Mouse (Mus musculus) neural tube, embryonic 15.5 days (tissue): ENCODE results near the gene Cdh11. TPM values are rescaled to one million over a fixed set of nuclear protein-coding genes. Genes with fewer than 3 reads are reported as not detected.
A peak's percentile ranks its signal among the peaks of the same experiment; 100 is the strongest.

ENCODE experiments used
- ATAC-seq: fragments of 200-750 bp; cut with Nextera tagmentation; 2 replicates; pipeline ENCODE4 v1.8.0; 2017; ENCODE audit warnings: mild to moderate bottlenecking, moderate TSS enrichment, moderate library complexity; ENCODE audit not compliant: low FRiP score
- H3K27ac ChIP-seq: fragments of 300-500 bp; sonication (generic); replicated peaks from 2 replicates; pipeline ENCODE4 v1.5.1; 2015; ENCODE audit warnings: mild to moderate bottlenecking, inconsistent platforms
- H3K27me3 ChIP-seq: fragments of 300-500 bp; sonication (generic); replicated peaks from 2 replicates; pipeline ENCODE4 v1.6.1; 2015; ENCODE audit warnings: inconsistent platforms
- H3K36me3 ChIP-seq: fragments of 300-500 bp; sonication (generic); 2 replicates; pipeline ENCODE4 v1.6.1; 2015; ENCODE audit warnings: inconsistent platforms
- H3K4me1 ChIP-seq: fragments of 300-500 bp; sonication (generic); 2 replicates; pipeline ENCODE4 v1.6.1; 2015; ENCODE audit warnings: inconsistent platforms
- H3K4me2 ChIP-seq: fragments of 300-500 bp; sonication (generic); 2 replicates; pipeline ENCODE4 v1.6.1; 2015; ENCODE audit warnings: inconsistent platforms, mild to moderate bottlenecking, moderate library complexity
- H3K4me3 ChIP-seq: fragments of 300-500 bp; sonication (generic); replicated peaks from 2 replicates; pipeline ENCODE4 v1.5.1; 2015; ENCODE audit warnings: mild to moderate bottlenecking, inconsistent platforms
- H3K9ac ChIP-seq: fragments of 300-500 bp; sonication (generic); replicated peaks from 2 replicates; pipeline ENCODE4 v1.6.1; 2015; ENCODE audit warnings: mild to moderate bottlenecking, inconsistent platforms
- H3K9me3 ChIP-seq: fragments of 300-500 bp; sonication (generic); replicated peaks from 2 replicates; pipeline ENCODE4 v1.6.1; 2016; ENCODE audit warnings: inconsistent platforms
- WGBS: fragments of 180-500 bp; shearing (Covaris S2); methylation state at CpG from one replicate; pipeline ENCODE4 v1.1.7; 2015; ENCODE audit warnings: mixed read lengths; 5-methylcytosine and 5-hydroxymethylcytosine counted together
- polyA plus RNA-seq: library from polyadenylated mRNA; unstranded; fragments of >200 nt; fragmentation: Nextera tagmentation; extraction: Ambion mirVana; gene quantifications from 2 replicates; pipeline ENCODE4 v1.2.1, GENCODE M21; 2015

Gene Cdh11
- polyA plus RNA-seq, result 51.6 and 61.2 TPM in 2 replicates

DNA sequence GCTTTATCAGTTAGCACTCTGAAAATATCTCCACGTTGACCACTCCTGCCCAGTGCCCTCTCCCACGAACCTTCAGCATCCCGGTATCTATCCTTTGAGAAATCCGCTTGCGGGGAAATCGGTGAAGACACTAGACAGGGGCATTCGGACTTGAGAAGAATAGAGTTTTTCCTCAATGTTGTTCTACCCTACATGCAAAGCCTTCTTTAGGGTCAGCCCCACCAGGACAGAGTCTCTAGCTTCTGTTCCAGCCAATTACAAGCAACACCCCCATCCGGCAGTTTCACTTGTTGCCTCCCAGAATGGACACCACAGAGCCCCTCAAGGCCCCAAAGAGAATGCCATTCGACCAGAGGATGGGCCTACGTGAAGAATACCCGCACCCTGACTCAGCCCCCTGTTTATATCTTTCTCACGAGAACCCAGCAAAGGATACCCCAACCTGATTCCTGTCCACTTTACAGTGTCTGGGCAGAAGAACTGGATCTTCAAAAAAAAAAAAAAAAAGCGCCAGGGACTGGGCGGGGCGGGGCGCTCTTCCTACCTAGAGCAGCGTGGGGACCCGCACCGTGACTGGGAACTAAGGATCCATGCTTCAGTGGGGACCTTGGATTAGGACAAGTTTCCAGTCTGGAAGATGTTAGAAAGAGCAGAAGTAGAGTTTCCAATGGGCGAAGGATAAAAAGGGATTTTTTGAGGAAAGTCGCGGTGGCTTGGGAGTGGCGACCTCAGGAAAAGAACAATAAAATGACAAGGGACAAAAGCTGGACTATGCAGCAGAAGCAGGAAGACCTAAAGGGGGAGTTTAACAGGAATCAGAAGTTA, at the start of gene Cdh11:
Gene Cdh11 (minus strand): TSS at position 51 of the 825 bp plus-strand sequence.
- 2% methylated on average over 23 of the region's 23 CpGs for WGBS
- Histone ChIP-seq H3K36me3 (no peaks in the 10 kb centered on the region), H3K9me3 (no peaks in the 10 kb centered on the region), H3K9ac (peak within 1 kb of the TSS; percentile 97), H3K27ac (peak within 1 kb of the TSS; percentile 97), H3K27me3 (no peaks in the 10 kb centered on the region), H3K4me3 (peak within 1 kb of the TSS; percentile 87), H3K4me1 (peaks cover 24% of the 10 kb centered on the region), H3K4me2 (peak within 1 kb of the TSS; percentile 66)
- ATAC-seq, result peak; percentile 2

DNA sequence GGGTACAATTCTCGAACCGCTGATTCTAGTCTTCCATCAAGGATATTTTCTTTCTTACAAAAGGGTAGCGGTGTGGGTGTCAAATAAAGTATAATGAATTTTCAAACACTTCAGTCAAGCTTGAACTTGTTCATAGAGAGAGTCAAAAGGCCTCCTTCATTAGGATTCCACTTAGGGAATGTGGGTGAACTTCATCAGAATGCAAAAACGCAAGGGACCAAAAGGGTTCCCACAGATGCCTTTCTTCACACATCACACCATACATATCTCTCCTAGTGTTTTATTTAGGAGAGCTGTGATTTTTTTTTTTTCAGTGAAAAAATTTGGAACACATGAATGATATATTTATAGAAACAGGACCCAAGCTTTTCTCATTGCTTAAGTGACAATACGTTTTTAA, 28.5 kb upstream of the Cdh11 start:
- Histone ChIP-seq H3K4me1 (no peaks in the 10 kb centered on the region), H3K27ac (no peak overlapping the region), H3K27me3 (no peaks in the 10 kb centered on the region), H3K4me2 (no peak overlapping the region), H3K36me3 (no peaks in the 10 kb centered on the region), H3K9ac (no peak overlapping the region), H3K9me3 (no peaks in the 10 kb centered on the region), H3K4me3 (no peak overlapping the region)
- no peak for ATAC-seq
- 36% methylated on average over 5 of the region's 5 CpGs for WGBS

- Histone ChIP-seq H3K4me3 (no peak overlapping the region), H3K9ac (no peak overlapping the region), H3K4me1 (peaks cover 20% of the 10 kb centered on the region), H3K27ac (no peak overlapping the region), H3K36me3 (no peaks in the 10 kb centered on the region), H3K9me3 (no peaks in the 10 kb centered on the region), H3K4me2 (no peak overlapping the region), H3K27me3 (no peaks in the 10 kb centered on the region)
- no peak for ATAC-seq
- WGBS, result 20% methylated on average over 4 of the region's 4 CpGs
Observed at GRCm38 (mm10) chr8:102790303-102790702, 4.9 kb upstream of the Cdh11 start.

- Histone ChIP-seq H3K27me3 (no peaks in the 10 kb centered on the region), H3K4me3 (peak overlapping the region; percentile 87), H3K36me3 (no peaks in the 10 kb centered on the region), H3K9ac (peak overlapping the region; percentile 40), H3K27ac (peak overlapping the region; percentile 97), H3K4me1 (peaks cover 23% of the 10 kb centered on the region), H3K9me3 (no peaks in the 10 kb centered on the region), H3K4me2 (peak overlapping the region; percentile 66)
- WGBS, result 4% methylated on average over 30 of the region's 31 CpGs
- no peak for ATAC-seq
Observed at GRCm38 (mm10) chr8:102786467-102787360, 1.3 kb upstream of the Cdh11 start.

- Histone ChIP-seq H3K4me3 (peak overlapping the region; percentile 87), H3K36me3 (no peaks in the 10 kb centered on the region), H3K4me1 (peaks cover 25% of the 10 kb centered on the region), H3K9me3 (no peaks in the 10 kb centered on the region), H3K4me2 (peak overlapping the region; percentile 66), H3K27ac (peak overlapping the region; percentile 97), H3K27me3 (no peaks in the 10 kb centered on the region), H3K9ac (peak overlapping the region; percentile 97)
- peak; percentile 77 for ATAC-seq
- WGBS, result 1% methylated on average over 38 of the region's 55 CpGs
Observed at GRCm38 (mm10) chr8:102784835-102785455, 497 bp downstream of the Cdh11 start.

- peak; percentile 42 for ATAC-seq
- Histone ChIP-seq H3K27ac (peak overlapping the region; percentile 97), H3K36me3 (no peaks in the 10 kb centered on the region), H3K9ac (peak overlapping the region; percentile 97), H3K4me1 (peaks cover 32% of the 10 kb centered on the region), H3K4me3 (peak overlapping the region; percentile 87), H3K27me3 (no peaks in the 10 kb centered on the region), H3K9me3 (no peaks in the 10 kb centered on the region), H3K4me2 (peak overlapping the region; percentile 66)
- under 1% methylated on average over 42 of the region's 42 CpGs for WGBS
Observed at GRCm38 (mm10) chr8:102783821-102784591, 1.4 kb downstream of the Cdh11 start.

DNA sequence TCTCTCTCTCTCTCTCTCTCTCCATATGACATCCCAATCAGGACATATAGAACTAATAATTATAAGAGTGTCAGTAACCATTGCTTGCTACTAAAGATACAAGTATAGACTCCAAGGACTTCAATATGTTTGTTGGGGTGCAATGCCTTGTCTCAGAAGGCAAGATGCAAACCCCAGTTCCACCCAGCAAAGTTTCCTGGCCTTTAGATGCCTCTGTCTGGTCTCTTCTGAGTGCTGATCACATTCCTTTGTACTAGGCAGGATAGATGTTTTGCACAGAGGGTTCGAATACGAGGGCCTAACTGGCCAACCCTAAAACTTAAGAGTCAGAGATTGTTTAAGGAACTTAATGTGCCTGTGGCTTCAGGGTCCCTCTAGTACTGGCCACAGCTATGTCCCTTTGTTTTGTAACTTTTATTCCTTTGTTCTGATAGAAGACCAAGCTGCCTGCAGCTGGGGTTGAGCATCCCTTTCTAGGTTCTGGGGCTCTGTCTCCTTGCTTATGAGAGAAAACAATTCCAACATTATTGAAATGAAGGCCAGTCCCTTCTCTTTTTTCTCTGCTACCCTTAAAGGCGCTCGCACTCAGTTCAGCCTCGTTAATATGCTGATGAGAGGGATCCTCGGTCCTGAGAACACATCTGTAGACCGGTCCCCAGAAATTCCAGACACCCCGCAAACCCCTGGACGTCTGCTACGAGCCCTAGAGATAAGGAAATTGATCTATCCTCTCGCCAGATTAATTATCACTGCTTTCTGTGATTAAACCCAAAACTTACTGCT, 2.5 kb downstream of the Cdh11 start:
- Histone ChIP-seq H3K36me3 (no peaks in the 10 kb centered on the region), H3K27ac (peak overlapping the region; percentile 97), H3K4me2 (peak overlapping the region; percentile 66), H3K4me1 (peaks cover 35% of the 10 kb centered on the region), H3K9ac (peak overlapping the region; percentile 97), H3K4me3 (peak overlapping the region; percentile 87), H3K9me3 (no peaks in the 10 kb centered on the region), H3K27me3 (no peaks in the 10 kb centered on the region)
- no peak for ATAC-seq
- WGBS, result 1% methylated on average over 11 of the region's 11 CpGs

DNA sequence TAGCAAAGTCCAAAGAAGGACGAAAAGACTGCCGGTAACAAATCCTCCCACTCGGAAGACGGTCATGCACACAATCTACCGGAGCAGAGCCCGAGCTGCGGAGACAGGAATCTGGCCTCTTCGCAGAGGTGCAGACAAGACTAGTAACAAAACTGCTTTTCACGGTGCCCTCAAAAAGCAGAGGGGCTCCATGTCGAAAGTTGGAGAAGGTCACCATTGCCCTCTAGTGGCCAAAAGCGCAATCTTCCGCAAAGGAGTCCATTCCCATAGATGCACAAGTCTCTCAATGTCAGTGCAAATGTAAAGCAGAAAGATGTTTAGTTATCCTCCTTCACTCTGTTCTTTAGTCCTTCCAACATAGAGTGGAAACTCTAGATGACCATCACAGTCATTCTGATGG, 4.5 kb downstream of the Cdh11 start:
- H3K36me3 ChIP-seq, result peaks cover 2% of the 10 kb centered on the region; the same call in 1 of the 2 replicates
- peak overlapping the region; percentile 45 for H3K9ac ChIP-seq
- ATAC-seq, result no peak
- H3K4me3 ChIP-seq, result peak overlapping the region; percentile 48
- H3K4me1 ChIP-seq, result peaks cover 36% of the 10 kb centered on the region
- peak overlapping the region; percentile 80 for H3K27ac ChIP-seq
- peak overlapping the region; percentile 66 for H3K4me2 ChIP-seq
- H3K27me3 ChIP-seq, result no peaks in the 10 kb centered on the region
- no peaks in the 10 kb centered on the region for H3K9me3 ChIP-seq
- WGBS, result under 1% methylated on average over 12 of the region's 12 CpGs

- H3K27me3 ChIP-seq, result no peaks in the 10 kb centered on the region
- WGBS, result 97% methylated on average over 1 of the region's 1 CpGs
- no peak overlapping the region for H3K4me2 ChIP-seq
- no peak overlapping the region for H3K9ac ChIP-seq
- no peak for ATAC-seq
- no peak overlapping the region for H3K4me3 ChIP-seq
- H3K27ac ChIP-seq, result no peak overlapping the region
- H3K9me3 ChIP-seq, result no peaks in the 10 kb centered on the region
- H3K36me3 ChIP-seq, result peaks cover 7% of the 10 kb centered on the region; the same call in 1 of the 2 replicates
- H3K4me1 ChIP-seq, result peaks cover 30% of the 10 kb centered on the region
Observed at GRCm38 (mm10) chr8:102774594-102774993, 10.8 kb downstream of the Cdh11 start.

DNA sequence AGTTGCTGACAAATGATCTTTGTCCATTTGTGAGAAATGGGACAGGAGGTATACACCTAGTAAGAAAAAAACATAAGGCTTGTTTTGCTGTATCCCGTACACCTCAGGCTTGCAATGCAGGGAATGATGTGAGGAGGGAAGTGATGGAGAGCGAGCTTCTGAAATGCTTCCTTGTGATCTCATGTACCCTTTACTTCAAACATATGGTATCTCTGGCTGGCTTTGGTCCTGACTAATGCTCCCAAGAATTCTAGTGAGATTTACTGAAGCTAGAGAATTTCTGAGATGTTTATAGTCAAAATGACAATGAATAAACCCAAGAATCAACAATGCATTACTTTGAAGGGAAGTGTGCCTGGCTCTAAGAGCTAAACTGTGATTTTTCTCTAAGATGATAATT, 14.0 kb downstream of the Cdh11 start:
- Histone ChIP-seq H3K27ac (no peak overlapping the region), H3K9ac (no peak overlapping the region), H3K27me3 (no peaks in the 10 kb centered on the region), H3K9me3 (no peaks in the 10 kb centered on the region), H3K36me3 (peaks cover 7% of the 10 kb centered on the region; the same call in 1 of the 2 replicates), H3K4me3 (no peak overlapping the region), H3K4me2 (no peak overlapping the region), H3K4me1 (peaks cover 23% of the 10 kb centered on the region)
- no peak for ATAC-seq
- 96% methylated on average over 2 of the region's 2 CpGs for WGBS
